Mouse (Mus musculus) kidney, adult 8-10 months (tissue): ENCODE data around the gene Mbd5.

Source experiments
- DNase-seq, 2 experiments: peaks; one replicate each; pipeline ENCODE4 v3.0.0; 2022

Gene Mbd5

DNA sequence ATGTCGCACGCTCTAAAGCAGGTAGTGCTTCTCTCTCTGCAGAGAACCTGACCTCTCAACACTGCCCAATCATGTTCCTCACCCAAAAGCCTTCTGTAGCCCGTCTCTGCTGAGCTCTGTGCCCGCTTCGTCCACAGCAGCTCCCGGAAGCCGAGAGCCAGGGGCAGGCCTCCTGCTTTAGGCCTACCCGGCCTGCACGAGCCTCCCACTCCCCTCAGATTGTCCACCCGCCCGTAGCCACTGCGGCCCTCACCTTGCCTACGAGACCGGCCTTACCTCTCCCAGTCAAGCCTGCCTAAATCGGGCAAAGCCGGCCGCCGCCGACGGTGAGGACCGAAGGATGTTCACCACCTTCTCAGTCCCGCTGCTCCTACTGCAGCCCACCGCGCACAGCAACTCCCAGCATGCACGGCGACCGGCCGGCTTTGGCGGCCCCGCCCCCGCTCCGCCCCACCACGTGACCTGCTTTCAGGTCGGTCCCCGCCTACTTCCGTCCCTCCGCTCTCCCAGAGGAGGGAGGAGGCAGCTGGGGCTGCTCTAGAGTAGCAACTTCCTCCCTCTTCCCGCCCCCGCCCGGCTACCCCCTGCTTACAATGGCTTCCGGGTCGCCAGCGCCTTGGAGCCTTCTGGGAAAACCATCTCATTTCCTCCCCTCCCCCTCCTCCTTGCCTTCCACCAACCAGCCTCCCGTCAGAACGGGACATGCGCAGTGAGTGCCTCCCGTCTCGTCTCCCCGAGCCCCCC is at the start of gene Mbd5:
Mbd5 (plus strand) TSS at position 668 of the 744 bp plus-strand sequence.
- DNase-seq: peak; percentile 99

- DNase-seq: no peak
Observed at GRCm38 (mm10) chr2:48908866-48909265, 40.4 kb upstream of the Mbd5 start.

GRCm38 (mm10) chr2:48914185-48914584 is 35.1 kb upstream of the Mbd5 start:
- DNase-seq: no peak

DNA sequence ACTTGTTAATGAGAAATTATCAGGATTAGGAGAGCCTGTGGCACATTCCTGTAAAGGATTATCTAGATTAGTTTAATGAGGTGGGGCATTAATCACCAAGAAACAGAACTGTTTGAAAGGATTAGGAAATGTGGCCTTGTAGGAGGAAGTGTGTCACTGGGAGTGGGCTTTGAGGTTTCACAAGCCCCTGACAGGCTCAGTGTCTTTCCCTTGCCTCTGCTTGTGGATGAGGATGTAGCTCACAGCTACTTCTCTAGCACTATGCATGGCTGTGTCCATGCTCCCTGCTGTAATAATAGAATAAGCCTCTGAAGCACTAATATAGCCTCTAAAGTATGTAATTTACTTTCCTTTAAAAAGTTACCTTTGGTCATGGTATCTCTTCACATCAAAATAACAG is 33.5 kb upstream of the Mbd5 start:
- DNase-seq: no peak

- DNase-seq: no peak
Observed at GRCm38 (mm10) chr2:48935058-48935457, 14.2 kb upstream of the Mbd5 start.

DNA sequence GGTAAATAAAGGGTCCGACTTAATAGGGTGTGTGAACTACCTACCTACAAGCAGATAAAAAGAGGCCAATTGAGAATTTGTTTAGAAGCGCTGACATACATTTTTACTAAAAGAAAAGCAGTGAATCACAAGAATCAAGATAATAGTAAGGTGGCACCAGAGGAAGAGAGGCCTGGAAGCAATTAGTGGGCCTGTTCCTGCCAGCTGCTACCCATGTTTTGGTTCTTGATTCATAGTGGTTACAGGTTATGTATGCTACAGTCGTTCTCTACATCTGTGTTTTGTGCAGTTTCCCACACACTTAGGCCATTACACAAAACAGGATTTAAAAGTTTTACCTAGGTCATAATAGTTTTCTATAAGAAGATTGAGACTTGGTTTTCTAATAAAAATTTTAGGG is 1.5 kb upstream of the Mbd5 start:
- no peak for DNase-seq

- peak; percentile 23 to 40 for DNase-seq
Observed at GRCm38 (mm10) chr2:48949743-48950251, 489 bp downstream of the Mbd5 start.

GRCm38 (mm10) chr2:48950252-48950315 is 776 bp downstream of the Mbd5 start, which contains the start of gene Orc4:
Orc4 (minus strand) TSS chr2:48950277.
- DNase-seq: no peak

- DNase-seq: peak in 1 of 2 experiments; percentile 4
Observed at GRCm38 (mm10) chr2:48950316-48950880, 1.1 kb downstream of the Mbd5 start.

DNA sequence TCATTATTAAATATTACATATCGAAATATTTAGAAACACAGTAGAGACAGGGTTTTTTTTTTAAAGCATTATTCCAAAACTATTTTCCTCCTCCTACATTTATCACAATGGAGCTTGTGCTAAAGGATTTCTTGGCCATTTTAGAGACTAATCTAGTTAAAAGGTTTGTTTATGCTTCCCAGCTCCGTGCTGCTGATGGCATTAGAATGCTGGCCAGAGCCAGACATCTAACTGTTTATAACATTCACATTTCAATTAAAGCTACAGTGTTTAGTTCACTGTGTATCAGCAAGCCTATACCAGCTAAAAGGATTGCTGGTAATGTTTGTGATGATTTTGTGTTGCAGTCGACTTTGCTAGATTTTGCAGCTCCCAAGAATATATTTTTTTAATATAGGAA is 7.3 kb downstream of the Mbd5 start:
- DNase-seq: no peak

- DNase-seq: no peak
Observed at GRCm38 (mm10) chr2:48978920-48979319, 29.6 kb downstream of the Mbd5 start.

DNA sequence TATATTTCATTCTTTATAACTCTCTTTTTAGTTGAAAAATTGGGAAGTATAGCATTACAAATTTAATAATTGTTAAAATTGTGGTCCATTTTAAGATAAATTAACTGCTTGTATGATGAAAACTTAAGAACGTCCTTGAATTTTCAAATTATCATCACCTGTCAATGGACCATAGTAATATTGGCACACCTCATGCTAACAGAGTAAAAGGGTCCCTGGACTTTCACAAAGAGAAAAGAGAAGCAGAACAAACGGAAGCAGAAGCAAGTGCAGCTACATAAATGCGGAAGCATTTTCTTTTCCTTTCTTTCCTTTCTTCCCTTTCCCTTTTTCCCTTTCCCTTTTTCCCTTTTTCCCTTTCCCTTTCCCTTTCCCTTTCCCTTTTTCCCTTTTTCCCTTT is 41.0 kb downstream of the Mbd5 start:
- no peak for DNase-seq

DNA sequence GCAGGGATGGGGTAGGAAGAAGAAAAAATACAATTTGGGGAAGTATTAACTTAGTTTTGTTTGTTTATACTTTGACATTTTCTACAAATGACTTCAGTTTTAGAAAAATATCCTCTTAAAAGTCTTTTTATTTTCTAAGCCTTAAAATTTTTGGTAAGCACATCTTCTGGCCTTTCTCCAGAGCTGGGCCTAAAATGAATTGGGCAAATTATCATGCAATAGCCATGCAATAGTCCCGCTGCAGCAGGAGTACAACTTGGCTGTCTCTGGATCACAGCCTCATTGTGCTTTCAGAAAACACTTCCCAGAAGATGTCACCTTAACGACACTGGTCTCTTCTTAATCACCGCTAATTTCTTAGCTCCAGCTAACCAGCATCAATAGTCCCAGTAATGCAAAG is 91.2 kb downstream of the Mbd5 start:
- no peak for DNase-seq

GRCm38 (mm10) chr2:49050030-49050429 is 100.7 kb downstream of the Mbd5 start:
- no peak for DNase-seq

- DNase-seq: no peak
Observed at GRCm38 (mm10) chr2:49067886-49068285, 118.6 kb downstream of the Mbd5 start.

DNA sequence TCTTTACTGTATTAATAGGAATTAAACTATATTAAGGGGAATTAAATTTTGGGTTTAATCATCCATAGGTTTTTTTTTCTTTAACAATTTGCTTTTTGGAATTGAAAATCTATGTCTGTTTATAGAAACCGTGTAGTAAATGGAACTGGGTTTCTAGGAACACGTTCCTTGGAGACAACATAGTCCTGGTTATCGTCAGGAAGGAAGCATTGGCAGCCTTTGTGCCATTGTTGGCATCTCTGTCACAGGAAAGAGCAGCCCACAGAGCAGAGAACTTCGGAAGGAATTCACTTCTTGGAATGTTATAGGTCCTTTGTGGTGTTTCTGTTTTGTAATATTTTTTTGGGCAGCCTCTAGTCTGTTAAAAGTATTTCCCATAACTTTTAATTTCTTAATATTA is 135.7 kb downstream of the Mbd5 start:
- no peak for DNase-seq

DNA sequence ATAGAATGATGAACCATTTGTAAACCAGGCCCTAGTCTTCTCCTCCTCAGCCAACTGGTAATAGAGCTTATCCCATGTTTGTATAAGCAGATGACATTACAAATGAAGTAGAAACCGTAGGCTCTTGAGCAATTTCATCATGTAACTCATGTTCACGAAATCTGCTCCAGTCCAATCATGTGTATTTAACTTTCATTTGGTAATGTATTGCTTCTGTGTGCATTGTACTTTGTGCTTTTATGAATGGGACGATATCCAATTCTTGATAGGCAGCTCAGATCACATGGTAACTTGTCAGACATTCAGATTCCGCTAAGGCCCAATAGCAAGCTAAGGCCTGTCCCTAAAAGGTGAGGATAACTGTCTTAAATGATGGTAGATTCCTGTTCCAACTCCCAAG is 141.5 kb downstream of the Mbd5 start:
- DNase-seq: no peak

DNA sequence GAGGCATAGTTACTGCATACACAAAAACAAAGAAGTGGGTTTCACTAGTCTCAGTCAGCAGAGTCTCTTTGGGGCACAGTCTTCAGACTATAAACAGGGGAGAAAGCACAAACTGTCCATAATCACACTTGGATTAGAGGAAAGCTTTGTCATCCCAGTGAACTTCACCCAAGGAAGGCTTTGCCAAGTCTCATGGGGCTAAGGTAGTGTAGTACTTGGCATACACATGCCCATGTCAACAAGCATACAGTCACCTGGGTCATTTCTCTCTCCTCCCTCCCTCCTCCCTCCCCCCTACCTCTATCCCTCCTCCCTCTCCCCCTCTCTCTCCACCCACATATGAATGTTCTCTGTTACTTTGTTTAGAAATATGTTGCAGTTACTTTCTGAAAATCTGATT is 147.5 kb downstream of the Mbd5 start:
- DNase-seq: no peak

- DNase-seq: no peak
Observed at GRCm38 (mm10) chr2:49108906-49109305, 159.6 kb downstream of the Mbd5 start.

- DNase-seq: no peak
Observed at GRCm38 (mm10) chr2:49119875-49120274, 170.6 kb downstream of the Mbd5 start.

- no peak for DNase-seq
Observed at GRCm38 (mm10) chr2:49121603-49122002, 172.3 kb downstream of the Mbd5 start.

- no peak for DNase-seq
Observed at GRCm38 (mm10) chr2:49142186-49142585, 192.9 kb downstream of the Mbd5 start.

- DNase-seq: no peak
Observed at GRCm38 (mm10) chr2:49153649-49154048, 204.3 kb downstream of the Mbd5 start.

- DNase-seq: no peak
Observed at GRCm38 (mm10) chr2:49160232-49160947, 211.1 kb downstream of the Mbd5 start.

DNA sequence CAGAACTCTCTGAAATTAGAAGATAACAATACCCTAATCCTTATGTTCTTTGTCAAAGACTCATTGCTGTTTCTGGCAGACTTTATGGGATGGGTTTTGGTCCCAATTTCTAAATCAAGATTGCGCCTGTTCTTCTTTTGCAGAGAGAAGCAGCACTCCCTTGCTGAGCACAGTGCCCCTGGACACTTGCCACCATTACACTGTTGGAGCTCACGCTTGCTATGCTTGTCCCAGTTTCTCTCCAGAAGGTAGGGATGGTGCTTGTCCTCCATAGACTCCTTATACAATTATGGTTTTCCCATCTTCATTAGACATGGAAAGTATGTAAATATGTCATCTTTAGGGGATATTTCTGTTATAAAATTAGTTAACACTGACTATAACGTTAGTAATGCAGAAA is 220.5 kb downstream of the Mbd5 start:
- DNase-seq: no peak
